Mouse (Mus musculus): ENCODE data around the gene Lamb1. TPM values are rescaled to one million over a fixed set of nuclear protein-coding genes. Genes with fewer than 3 reads are reported as not detected.

Lamb1 gene
- total RNA-seq (2014; fragmentation: Nextera tagmentation): not detected in 2 replicates
- total RNA-seq (2017): 0.11 and 0.17 TPM in 2 replicates
- polyA plus RNA-seq (2012): not detected in 2 replicates

DNA sequence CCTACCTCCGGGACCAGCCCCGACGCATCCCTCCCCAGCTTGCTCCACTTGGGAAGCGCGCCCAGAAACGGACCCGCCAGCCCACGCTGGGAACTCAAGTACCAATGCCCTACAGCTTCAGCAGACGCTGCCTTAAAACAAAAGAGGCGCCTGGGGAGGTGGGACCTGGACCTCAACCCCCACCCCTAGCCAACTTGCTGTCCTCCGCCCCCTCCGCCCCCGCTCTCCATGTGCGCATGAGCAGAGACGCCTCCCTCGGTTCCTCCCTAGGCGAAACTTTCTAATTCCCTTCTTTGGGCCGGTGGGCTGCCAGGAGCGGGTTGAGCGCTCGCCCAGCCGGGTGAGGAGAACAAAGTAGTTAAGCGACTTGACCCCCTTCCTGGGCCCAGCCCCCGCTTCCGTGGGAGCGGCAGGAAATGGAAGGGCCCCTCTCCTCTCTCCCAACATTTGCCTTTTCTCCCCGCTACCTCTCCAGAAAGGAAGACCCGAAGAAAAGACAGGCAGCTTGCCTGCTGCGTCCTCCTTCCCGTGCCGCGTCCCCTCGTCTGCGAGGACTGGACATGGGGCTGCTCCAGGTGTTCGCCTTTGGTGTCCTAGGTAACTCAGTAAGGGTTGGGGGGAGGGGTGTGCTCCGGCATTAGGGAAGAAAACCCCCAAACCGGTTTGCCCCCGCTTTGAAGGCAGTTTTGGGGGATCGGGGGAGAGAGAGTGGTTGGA, at the start of gene Lamb1:
TSS of gene Lamb1 (plus strand) at position 230 of the 717 bp plus-strand sequence.
- Histone ChIP-seq H3K36me3 (replicated peaks) (no peaks in the 10 kb centered on the region), H3K4me1 (ENCODE audit: insufficient read depth, low read depth, low read length) (no peaks in the 10 kb centered on the region), H3K27me3 (ENCODE audit: insufficient read depth, low read length) (peaks cover 20% of the 10 kb centered on the region; the same call in 1 of the 2 replicates), H3K9me3 (replicated peaks) (no peaks in the 10 kb centered on the region), H3K4me3 (ENCODE audit: low read depth, low read length) (no peak within 1 kb of the TSS)
- DNase-seq (ENCODE audit: low spot score) (no peak), ATAC-seq (ENCODE audit: extremely low read depth, insufficient number of reproducible peaks, low FRiP score, poor library complexity, severe bottlenecking) (no peak)
- TF ChIP-seq GATA1 (IDR thresholded peaks at IDR 0.05; ENCODE audit: borderline replicate concordance, low read length): no peak
- TF ChIP-seq GATA2 (IDR thresholded peaks at IDR 0.05; ENCODE audit: borderline replicate concordance, low read depth, low read length): no peak
- no peak for TF ChIP-seq CTCF (IDR thresholded peaks at IDR 0.05; ENCODE audit: low read depth, low read length)
- no peak for TF ChIP-seq POLR2AphosphoS5 (IDR thresholded peaks at IDR 0.05; ENCODE audit: insufficient replicate concordance, low read depth, low read length)
- TF ChIP-seq TAL1 (conservative IDR thresholded peaks at IDR 0.05; ENCODE audit: low read depth, low read length): no peak

- H3K4me1 ChIP-seq (ENCODE audit: insufficient read depth, low read depth, low read length): no peaks in the 10 kb centered on the region
- TF ChIP-seq POLR2AphosphoS5 (IDR thresholded peaks at IDR 0.05; ENCODE audit: insufficient replicate concordance, low read depth, low read length): no peak
- no peak for TF ChIP-seq TAL1 (conservative IDR thresholded peaks at IDR 0.05; ENCODE audit: low read depth, low read length)
- TF ChIP-seq GATA1 (IDR thresholded peaks at IDR 0.05; ENCODE audit: borderline replicate concordance, low read length): no peak
- TF ChIP-seq GATA2 (IDR thresholded peaks at IDR 0.05; ENCODE audit: borderline replicate concordance, low read depth, low read length): no peak
- TF ChIP-seq CTCF (IDR thresholded peaks at IDR 0.05; ENCODE audit: low read depth, low read length): no peak
- no peak for ATAC-seq (ENCODE audit: extremely low read depth, insufficient number of reproducible peaks, low FRiP score, poor library complexity, severe bottlenecking)
Measured at GRCm38 (mm10) chr12:31217232-31217631, 47.8 kb upstream of the Lamb1 start.

GRCm38 (mm10) chr12:31218774-31219173, 46.3 kb upstream of the Lamb1 start:
- H3K27me3 ChIP-seq (ENCODE audit: insufficient read depth, low read length): no peaks in the 10 kb centered on the region
- TF ChIP-seq GATA1 (IDR thresholded peaks at IDR 0.05; ENCODE audit: borderline replicate concordance, low read length): no peak
- no peak for TF ChIP-seq TAL1 (conservative IDR thresholded peaks at IDR 0.05; ENCODE audit: low read depth, low read length)
- no peak for TF ChIP-seq GATA2 (IDR thresholded peaks at IDR 0.05; ENCODE audit: borderline replicate concordance, low read depth, low read length)
- TF ChIP-seq CTCF (IDR thresholded peaks at IDR 0.05; ENCODE audit: low read depth, low read length): no peak
- no peak for TF ChIP-seq POLR2AphosphoS5 (IDR thresholded peaks at IDR 0.05; ENCODE audit: insufficient replicate concordance, low read depth, low read length)
- no peaks in the 10 kb centered on the region for H3K9me3 ChIP-seq (replicated peaks)
- no peaks in the 10 kb centered on the region for H3K36me3 ChIP-seq (replicated peaks)
- DNase-seq (ENCODE audit: low spot score) (no peak), ATAC-seq (ENCODE audit: extremely low read depth, insufficient number of reproducible peaks, low FRiP score, poor library complexity, severe bottlenecking) (no peak)
- H3K4me3 ChIP-seq (ENCODE audit: low read depth, low read length): no peak overlapping the region
- H3K4me1 ChIP-seq (ENCODE audit: insufficient read depth, low read depth, low read length): no peaks in the 10 kb centered on the region

More at GRCm38 (mm10) chr12:31217232-31217631, 47.8 kb upstream of the Lamb1 start:
- no peak for DNase-seq (ENCODE audit: low spot score)
- Histone ChIP-seq H3K36me3 (replicated peaks) (no peaks in the 10 kb centered on the region), H3K27me3 (ENCODE audit: insufficient read depth, low read length) (no peaks in the 10 kb centered on the region), H3K9me3 (replicated peaks) (no peaks in the 10 kb centered on the region), H3K4me3 (ENCODE audit: low read depth, low read length) (no peak overlapping the region)

- ATAC-seq (ENCODE audit: extremely low read depth, insufficient number of reproducible peaks, low FRiP score, poor library complexity, severe bottlenecking) (no peak), DNase-seq (ENCODE audit: low spot score) (no peak)
- Histone ChIP-seq H3K4me3 (ENCODE audit: low read depth, low read length) (no peak overlapping the region), H3K36me3 (replicated peaks) (no peaks in the 10 kb centered on the region), H3K27me3 (ENCODE audit: insufficient read depth, low read length) (no peaks in the 10 kb centered on the region), H3K4me1 (ENCODE audit: insufficient read depth, low read depth, low read length) (no peaks in the 10 kb centered on the region), H3K9me3 (replicated peaks) (no peaks in the 10 kb centered on the region)
- TF ChIP-seq GATA1 (IDR thresholded peaks at IDR 0.05; ENCODE audit: borderline replicate concordance, low read length) (no peak), TAL1 (conservative IDR thresholded peaks at IDR 0.05; ENCODE audit: low read depth, low read length) (no peak), CTCF (IDR thresholded peaks at IDR 0.05; ENCODE audit: low read depth, low read length) (no peak)
Measured at GRCm38 (mm10) chr12:31221522-31221921, 43.5 kb upstream of the Lamb1 start.

GRCm38 (mm10) chr12:31222282-31222681, 42.8 kb upstream of the Lamb1 start:
- H3K4me3 ChIP-seq (ENCODE audit: low read depth, low read length): no peak overlapping the region
- H3K9me3 ChIP-seq (replicated peaks): no peaks in the 10 kb centered on the region
- no peaks in the 10 kb centered on the region for H3K27me3 ChIP-seq (ENCODE audit: insufficient read depth, low read length)
- ATAC-seq (ENCODE audit: extremely low read depth, insufficient number of reproducible peaks, low FRiP score, poor library complexity, severe bottlenecking): no peak
- TF ChIP-seq CTCF (IDR thresholded peaks at IDR 0.05; ENCODE audit: low read depth, low read length) (no peak), GATA2 (IDR thresholded peaks at IDR 0.05; ENCODE audit: borderline replicate concordance, low read depth, low read length) (no peak), TAL1 (conservative IDR thresholded peaks at IDR 0.05; ENCODE audit: low read depth, low read length) (no peak), POLR2AphosphoS5 (IDR thresholded peaks at IDR 0.05; ENCODE audit: insufficient replicate concordance, low read depth, low read length) (no peak), GATA1 (IDR thresholded peaks at IDR 0.05; ENCODE audit: borderline replicate concordance, low read length) (no peak)
- no peaks in the 10 kb centered on the region for H3K4me1 ChIP-seq (ENCODE audit: insufficient read depth, low read depth, low read length)
- DNase-seq (ENCODE audit: low spot score): no peak
- no peaks in the 10 kb centered on the region for H3K36me3 ChIP-seq (replicated peaks)

GRCm38 (mm10) chr12:31222741-31223140, 42.3 kb upstream of the Lamb1 start:
- H3K4me3 ChIP-seq (ENCODE audit: low read depth, low read length): no peak overlapping the region
- no peak for DNase-seq (ENCODE audit: low spot score)
- no peaks in the 10 kb centered on the region for H3K36me3 ChIP-seq (replicated peaks)
- no peaks in the 10 kb centered on the region for H3K9me3 ChIP-seq (replicated peaks)
- H3K27me3 ChIP-seq (ENCODE audit: insufficient read depth, low read length): no peaks in the 10 kb centered on the region
- ATAC-seq (ENCODE audit: extremely low read depth, insufficient number of reproducible peaks, low FRiP score, poor library complexity, severe bottlenecking): no peak
- TF ChIP-seq GATA1 (IDR thresholded peaks at IDR 0.05; ENCODE audit: borderline replicate concordance, low read length) (no peak), POLR2AphosphoS5 (IDR thresholded peaks at IDR 0.05; ENCODE audit: insufficient replicate concordance, low read depth, low read length) (no peak), GATA2 (IDR thresholded peaks at IDR 0.05; ENCODE audit: borderline replicate concordance, low read depth, low read length) (no peak), TAL1 (conservative IDR thresholded peaks at IDR 0.05; ENCODE audit: low read depth, low read length) (no peak), CTCF (IDR thresholded peaks at IDR 0.05; ENCODE audit: low read depth, low read length) (no peak)
- H3K4me1 ChIP-seq (ENCODE audit: insufficient read depth, low read depth, low read length): no peaks in the 10 kb centered on the region
